Mouse (Mus musculus) adipocyte (in vitro differentiated cells): ENCODE data around the gene Zpr1.

Experiments
- DNase-seq: peaks from one replicate; pipeline ENCODE4 v3.0.0-alpha.2; 2016; ENCODE audit warnings: low spot score

Gene Zpr1

DNA sequence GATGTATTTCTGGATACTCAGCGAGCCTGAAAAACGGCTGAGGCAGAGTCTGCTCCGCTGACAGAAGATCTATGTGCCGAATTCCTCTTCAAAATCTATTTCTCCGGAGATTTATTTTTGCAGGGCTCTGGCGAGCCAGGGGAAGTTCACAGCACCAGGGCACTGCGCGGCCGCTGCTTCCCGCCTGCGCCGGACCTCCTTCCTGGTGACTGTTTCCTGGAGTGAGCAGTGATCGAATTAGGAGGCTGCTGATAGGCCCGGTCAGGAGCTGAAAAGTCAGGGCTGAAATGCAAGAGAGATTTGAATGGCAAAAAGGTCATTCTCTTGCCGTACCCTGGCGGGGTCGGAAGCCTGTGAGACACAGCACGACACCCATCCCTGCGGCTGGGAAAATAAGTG is 56.4 kb downstream of the Zpr1 start:
- DNase-seq = no peak

DNA sequence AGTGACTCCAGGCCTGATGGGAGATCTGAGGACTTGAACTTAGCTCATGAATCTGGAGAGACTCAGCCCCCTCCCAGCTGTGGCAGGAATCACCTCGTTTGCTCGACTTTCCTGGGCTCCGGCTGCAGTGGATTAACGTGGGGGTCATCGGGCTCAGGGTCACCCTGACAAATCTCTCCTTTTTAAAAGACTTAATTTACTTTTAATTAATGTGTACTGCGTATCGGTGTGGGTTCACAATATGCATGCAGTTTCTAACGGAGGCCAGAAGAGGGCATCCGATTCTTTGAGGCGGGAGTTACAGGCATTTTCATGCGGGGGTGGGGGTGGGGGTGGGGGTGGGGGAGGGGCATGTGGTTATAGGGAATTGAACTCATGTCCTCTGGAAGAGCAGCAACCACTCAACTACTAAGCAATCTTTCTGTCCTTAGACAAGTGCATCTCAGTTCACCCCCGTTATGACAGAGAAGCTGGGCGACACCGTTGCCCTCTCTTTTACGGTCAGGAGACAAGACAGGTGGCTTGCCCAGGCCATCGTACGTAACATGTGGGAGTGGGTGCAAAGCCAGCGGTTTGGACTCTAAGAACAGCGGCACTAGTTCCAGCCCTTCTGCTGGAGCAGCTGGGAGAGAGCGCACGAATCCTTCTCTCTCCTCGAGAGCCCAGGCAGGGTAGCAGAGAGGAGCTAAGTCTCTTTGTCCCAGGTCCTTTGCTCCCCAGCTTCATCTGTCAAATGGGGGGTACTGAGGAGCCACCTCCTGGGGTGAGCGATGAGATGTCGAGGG is 57.1 kb downstream of the Zpr1 start:
- DNase-seq = no peak

DNA sequence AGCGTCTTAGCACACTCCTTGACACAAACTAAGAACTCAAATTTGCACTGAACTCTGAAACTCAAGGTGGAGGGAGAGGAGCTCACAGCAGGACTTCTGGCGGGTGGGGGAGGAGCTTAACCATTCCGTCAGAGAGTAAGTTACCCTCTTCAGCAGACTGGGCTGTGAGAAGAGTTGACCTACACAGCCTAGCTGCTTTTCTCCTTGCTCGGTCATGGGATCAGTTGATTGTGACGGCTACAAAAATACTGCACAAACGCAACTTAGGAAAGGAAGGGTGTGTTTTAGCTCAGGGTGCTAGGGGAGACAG is 57.7 kb downstream of the Zpr1 start:
- no peak for DNase-seq

DNA sequence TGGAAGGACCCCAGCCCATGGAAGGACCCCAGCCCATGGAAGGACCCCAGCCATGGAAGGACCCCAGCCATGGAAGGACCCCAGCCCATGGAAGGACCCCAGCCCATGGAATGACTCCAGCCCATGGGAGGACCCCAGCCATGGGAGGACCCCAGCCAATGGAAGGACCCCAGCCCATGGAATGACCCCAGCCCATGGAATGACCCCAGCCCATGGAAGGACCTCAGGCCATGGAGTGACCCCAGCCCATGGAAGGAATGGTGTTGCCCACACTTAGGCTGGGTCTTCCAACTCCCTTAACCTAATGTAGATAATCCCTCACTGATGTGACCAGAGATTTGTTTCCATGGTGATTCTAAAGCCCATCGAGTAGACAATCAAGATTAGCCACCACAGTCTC is 58.4 kb downstream of the Zpr1 start:
- no peak for DNase-seq
